Mouse (Mus musculus): ENCODE data around the gene Cd207. TPM values are rescaled to one million over a fixed set of nuclear protein-coding genes. Genes with fewer than 3 reads are reported as not detected.
A peak's percentile ranks its signal among the peaks of the same experiment; 100 is the strongest.

Gene Cd207
- polyA plus RNA-seq, 1 experiment from 2014 or later, result not detected

GRCm38 (mm10) chr6:83711067-83711675 lies 33.5 kb upstream of the Cd207 start, which contains the start of gene Vax2:
Gene Vax2, plus strand, starts transcription at chr6:83711264.
- H3K4me2 ChIP-seq (replicated peaks; ENCODE audit: low read depth, low read length), result peak within 1 kb of the TSS; percentile 67
- WGBS, result 1% methylated on average over 46 of the region's 46 CpGs
- H3K27me3 ChIP-seq (ENCODE audit: insufficient read depth, low read length), result peaks cover 100% of the 10 kb centered on the region
- H3K4me3 ChIP-seq (ENCODE audit: low read length), result peak within 1 kb of the TSS; percentile 50
- peak; percentile 92 for ATAC-seq (ENCODE audit: low FRiP score, low TSS enrichment)
- no peaks in the 10 kb centered on the region for H3K36me3 ChIP-seq (ENCODE audit: insufficient read depth, low read length)
- peaks cover 12% of the 10 kb centered on the region for H3K4me1 ChIP-seq (ENCODE audit: insufficient read depth, low read length)
- H3K9ac ChIP-seq (replicated peaks; ENCODE audit: low read length), result no peak within 1 kb of the TSS; the same call in 1 of the 2 replicates
- H3K9me3 ChIP-seq (ENCODE audit: low read length), result no peaks in the 10 kb centered on the region
- no peak within 1 kb of the TSS for H3K27ac ChIP-seq (ENCODE audit: low read length)

GRCm38 (mm10) chr6:83710361-83711066 lies 32.9 kb upstream of the Cd207 start:
- H3K27me3 ChIP-seq (ENCODE audit: insufficient read depth, low read length), result peaks cover 100% of the 10 kb centered on the region
- H3K4me3 ChIP-seq (ENCODE audit: low read length), result peak overlapping the region; percentile 50
- H3K9ac ChIP-seq (replicated peaks; ENCODE audit: low read length), result no peak overlapping the region
- H3K36me3 ChIP-seq (ENCODE audit: insufficient read depth, low read length), result no peaks in the 10 kb centered on the region
- peaks cover 12% of the 10 kb centered on the region for H3K4me1 ChIP-seq (ENCODE audit: insufficient read depth, low read length)
- H3K27ac ChIP-seq (ENCODE audit: low read length), result no peak overlapping the region
- WGBS, result under 1% methylated on average over 31 of the region's 32 CpGs
- peak; percentile 43 for ATAC-seq (ENCODE audit: low FRiP score, low TSS enrichment)
- H3K9me3 ChIP-seq (ENCODE audit: low read length), result no peaks in the 10 kb centered on the region
- H3K4me2 ChIP-seq (replicated peaks; ENCODE audit: low read depth, low read length), result peak overlapping the region; percentile 67

- peaks cover 12% of the 10 kb centered on the region for H3K4me1 ChIP-seq (ENCODE audit: insufficient read depth, low read length)
- H3K9ac ChIP-seq (replicated peaks; ENCODE audit: low read length), result no peak overlapping the region
- no peaks in the 10 kb centered on the region for H3K9me3 ChIP-seq (ENCODE audit: low read length)
- no peaks in the 10 kb centered on the region for H3K36me3 ChIP-seq (ENCODE audit: insufficient read depth, low read length)
- 3% methylated on average over 6 of the region's 6 CpGs for WGBS
- H3K27ac ChIP-seq (ENCODE audit: low read length), result no peak overlapping the region
- no peak overlapping the region for H3K4me2 ChIP-seq (replicated peaks; ENCODE audit: low read depth, low read length)
- no peak for ATAC-seq (ENCODE audit: low FRiP score, low TSS enrichment)
- H3K4me3 ChIP-seq (ENCODE audit: low read length), result no peak overlapping the region
- H3K27me3 ChIP-seq (ENCODE audit: insufficient read depth, low read length), result peaks cover 99% of the 10 kb centered on the region
These were observed 30.3 kb upstream of the Cd207 start for GRCm38 (mm10) chr6:83707738-83708510.

GRCm38 (mm10) chr6:83704701-83705100 lies 27.0 kb upstream of the Cd207 start:
- peaks cover 96% of the 10 kb centered on the region for H3K27me3 ChIP-seq (ENCODE audit: insufficient read depth, low read length)
- no peaks in the 10 kb centered on the region for H3K9me3 ChIP-seq (ENCODE audit: low read length)
- no peak overlapping the region for H3K4me2 ChIP-seq (replicated peaks; ENCODE audit: low read depth, low read length)
- 16% methylated on average over 5 of the region's 5 CpGs for WGBS
- no peak overlapping the region for H3K27ac ChIP-seq (ENCODE audit: low read length)
- no peaks in the 10 kb centered on the region for H3K36me3 ChIP-seq (ENCODE audit: insufficient read depth, low read length)
- H3K9ac ChIP-seq (replicated peaks; ENCODE audit: low read length), result no peak overlapping the region
- H3K4me1 ChIP-seq (ENCODE audit: insufficient read depth, low read length), result no peaks in the 10 kb centered on the region
- no peak for ATAC-seq (ENCODE audit: low FRiP score, low TSS enrichment)
- H3K4me3 ChIP-seq (ENCODE audit: low read length), result no peak overlapping the region

GRCm38 (mm10) chr6:83704294-83704693 lies 26.6 kb upstream of the Cd207 start:
- Histone ChIP-seq H3K27ac (ENCODE audit: low read length) (no peak overlapping the region), H3K4me3 (ENCODE audit: low read length) (no peak overlapping the region), H3K9me3 (ENCODE audit: low read length) (no peaks in the 10 kb centered on the region), H3K36me3 (ENCODE audit: insufficient read depth, low read length) (no peaks in the 10 kb centered on the region), H3K27me3 (ENCODE audit: insufficient read depth, low read length) (peaks cover 96% of the 10 kb centered on the region), H3K4me2 (replicated peaks; ENCODE audit: low read depth, low read length) (no peak overlapping the region), H3K4me1 (ENCODE audit: insufficient read depth, low read length) (no peaks in the 10 kb centered on the region), H3K9ac (replicated peaks; ENCODE audit: low read length) (no peak overlapping the region)
- ATAC-seq (ENCODE audit: low FRiP score, low TSS enrichment), result no peak
- 10% methylated on average over 1 of the region's 1 CpGs for WGBS

GRCm38 (mm10) chr6:83703722-83704078 lies 26.0 kb upstream of the Cd207 start:
- Histone ChIP-seq H3K4me2 (replicated peaks; ENCODE audit: low read depth, low read length) (no peak overlapping the region), H3K4me3 (ENCODE audit: low read length) (no peak overlapping the region), H3K27me3 (ENCODE audit: insufficient read depth, low read length) (peaks cover 96% of the 10 kb centered on the region), H3K27ac (ENCODE audit: low read length) (no peak overlapping the region), H3K36me3 (ENCODE audit: insufficient read depth, low read length) (no peaks in the 10 kb centered on the region), H3K4me1 (ENCODE audit: insufficient read depth, low read length) (no peaks in the 10 kb centered on the region), H3K9me3 (ENCODE audit: low read length) (no peaks in the 10 kb centered on the region), H3K9ac (replicated peaks; ENCODE audit: low read length) (no peak overlapping the region)
- no peak for ATAC-seq (ENCODE audit: low FRiP score, low TSS enrichment)
- 2% methylated on average over 10 of the region's 10 CpGs for whole genome bisulfite sequencing

GRCm38 (mm10) chr6:83703000-83703721 lies 25.5 kb upstream of the Cd207 start:
- no peak for ATAC-seq (ENCODE audit: low FRiP score, low TSS enrichment)
- under 1% methylated on average over 27 of the region's 27 CpGs for WGBS
- H3K9ac ChIP-seq (replicated peaks; ENCODE audit: low read length), result no peak overlapping the region
- no peaks in the 10 kb centered on the region for H3K4me1 ChIP-seq (ENCODE audit: insufficient read depth, low read length)
- no peak overlapping the region for H3K4me3 ChIP-seq (ENCODE audit: low read length)
- no peaks in the 10 kb centered on the region for H3K36me3 ChIP-seq (ENCODE audit: insufficient read depth, low read length)
- H3K9me3 ChIP-seq (ENCODE audit: low read length), result no peaks in the 10 kb centered on the region
- no peak overlapping the region for H3K4me2 ChIP-seq (replicated peaks; ENCODE audit: low read depth, low read length)
- no peak overlapping the region for H3K27ac ChIP-seq (ENCODE audit: low read length)
- H3K27me3 ChIP-seq (ENCODE audit: insufficient read depth, low read length), result peaks cover 96% of the 10 kb centered on the region

GRCm38 (mm10) chr6:83702146-83702999 lies 24.7 kb upstream of the Cd207 start:
- ATAC-seq (ENCODE audit: low FRiP score, low TSS enrichment), result peak; percentile 57; the same call in 1 of the 2 replicates
- Histone ChIP-seq H3K4me3 (ENCODE audit: low read length) (no peak overlapping the region), H3K36me3 (ENCODE audit: insufficient read depth, low read length) (no peaks in the 10 kb centered on the region), H3K9ac (replicated peaks; ENCODE audit: low read length) (no peak overlapping the region), H3K27me3 (ENCODE audit: insufficient read depth, low read length) (peaks cover 96% of the 10 kb centered on the region), H3K9me3 (ENCODE audit: low read length) (no peaks in the 10 kb centered on the region), H3K27ac (ENCODE audit: low read length) (no peak overlapping the region), H3K4me1 (ENCODE audit: insufficient read depth, low read length) (no peaks in the 10 kb centered on the region), H3K4me2 (replicated peaks; ENCODE audit: low read depth, low read length) (no peak overlapping the region)
- under 1% methylated on average over 53 of the region's 53 CpGs for WGBS

GRCm38 (mm10) chr6:83701001-83701400 lies 23.3 kb upstream of the Cd207 start:
- Histone ChIP-seq H3K27me3 (ENCODE audit: insufficient read depth, low read length) (peaks cover 96% of the 10 kb centered on the region), H3K9me3 (ENCODE audit: low read length) (no peaks in the 10 kb centered on the region), H3K4me2 (replicated peaks; ENCODE audit: low read depth, low read length) (no peak overlapping the region), H3K36me3 (ENCODE audit: insufficient read depth, low read length) (no peaks in the 10 kb centered on the region), H3K9ac (replicated peaks; ENCODE audit: low read length) (no peak overlapping the region), H3K27ac (ENCODE audit: low read length) (no peak overlapping the region), H3K4me1 (ENCODE audit: insufficient read depth, low read length) (no peaks in the 10 kb centered on the region), H3K4me3 (ENCODE audit: low read length) (no peak overlapping the region)
- ATAC-seq (ENCODE audit: low FRiP score, low TSS enrichment), result no peak
- WGBS, result under 1% methylated on average over 11 of the region's 11 CpGs

All from kidney, embryonic 16.5 days (tissue).